Mouse (Mus musculus) skeletal muscle tissue, postnatal 0 days (tissue): ENCODE data around the gene Vegfb. TPM values are rescaled to one million over a fixed set of nuclear protein-coding genes. Genes with fewer than 3 reads are reported as not detected.

Experiments
- polyA plus RNA-seq: library from polyadenylated mRNA; unstranded; fragments of >200 nt; fragmentation: Nextera tagmentation; extraction: Ambion mirVana; gene quantifications from 2 replicates; pipeline ENCODE4 v1.2.1, GENCODE M21; 2015

Vegfb gene
- polyA plus RNA-seq = 63.3 and 74.3 TPM in 2 replicates

DNA sequence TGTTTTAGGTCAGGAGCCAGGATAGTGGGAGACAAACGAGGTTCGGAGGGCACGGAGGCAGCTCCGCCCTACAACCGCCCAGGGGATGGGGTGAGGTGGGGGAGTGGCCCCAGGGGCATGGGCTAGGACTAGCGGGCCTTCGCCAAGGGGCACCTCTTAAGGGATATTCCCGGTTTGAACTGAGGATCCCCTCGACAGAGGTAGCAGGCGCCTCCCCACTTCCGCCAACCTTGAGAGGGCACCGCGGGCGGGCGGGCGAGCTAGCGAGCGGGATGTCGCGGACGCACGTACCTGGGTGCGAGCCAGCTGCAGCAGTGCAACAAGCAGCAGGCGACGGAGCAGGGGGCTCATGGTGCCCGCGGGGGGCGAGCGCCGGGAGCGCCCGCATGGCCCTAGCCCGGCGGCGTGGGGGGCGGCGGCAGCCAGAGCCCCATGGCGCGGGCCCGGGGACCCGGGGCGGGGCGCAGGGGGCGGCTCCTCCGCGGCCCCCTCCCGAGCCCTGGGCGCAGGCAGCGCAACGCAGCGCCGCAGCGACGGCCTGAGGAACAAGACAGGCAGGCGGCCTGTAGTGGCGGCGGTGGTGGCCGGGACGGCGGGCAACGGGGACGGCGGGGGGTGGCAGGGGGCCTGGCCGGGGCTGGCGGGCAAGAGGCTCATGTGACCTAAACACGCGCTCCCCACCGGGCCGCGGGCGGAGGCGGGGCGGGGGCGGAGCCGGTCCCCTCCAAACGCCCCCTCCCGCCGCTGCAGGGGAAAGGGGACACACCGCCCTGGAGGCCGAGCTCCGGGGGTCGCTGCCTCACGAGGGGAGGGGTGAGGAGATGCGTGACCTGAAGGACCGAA is at the start of gene Vegfb:
TSS of gene Vegfb (minus strand) at position 591 of the 843 bp plus-strand sequence.

DNA sequence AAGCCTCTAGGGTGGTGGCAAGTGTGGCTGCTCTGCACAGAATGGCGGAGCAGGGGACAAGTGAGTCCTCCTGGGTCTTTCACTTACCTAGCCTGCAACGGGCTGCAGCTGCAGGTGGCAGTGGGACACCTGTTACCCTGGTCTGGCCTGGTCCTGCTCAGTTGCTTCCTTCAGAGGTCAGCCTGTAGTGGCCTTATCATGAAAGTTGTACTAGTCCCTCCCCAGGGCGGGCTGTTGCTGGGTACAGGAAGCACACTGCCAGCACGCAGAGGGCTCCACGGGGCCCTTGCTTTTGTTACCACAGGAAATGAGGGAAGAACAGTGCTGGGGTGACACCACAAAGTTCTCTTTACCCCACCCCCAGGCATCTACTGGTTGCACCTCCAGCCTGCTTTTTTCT is 31.7 kb upstream of the Vegfb start, which contains the start of gene Fermt3:
TSS of gene Fermt3 (minus strand) at position 279 of the 400 bp plus-strand sequence.

DNA sequence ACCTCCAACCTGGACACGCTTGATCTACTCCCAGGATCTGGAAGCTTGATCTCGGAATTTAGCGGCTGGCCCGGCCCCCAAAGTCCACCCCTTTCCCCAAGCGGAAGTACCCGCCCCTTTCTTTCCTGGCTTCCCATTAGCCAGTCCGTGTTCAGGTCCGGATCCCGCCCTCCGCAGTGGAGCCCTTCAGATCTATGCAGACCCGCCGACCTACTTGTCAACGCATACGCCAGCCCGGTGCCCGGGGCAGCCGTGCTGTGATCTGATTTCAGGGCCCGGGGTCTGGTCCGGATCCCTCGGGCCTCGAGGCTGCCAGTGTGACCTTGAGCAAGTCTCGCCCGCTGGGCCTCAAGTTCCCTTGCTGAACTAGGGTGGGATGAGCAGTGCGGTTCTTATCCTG is 8.6 kb upstream of the Vegfb start, which contains the start of the genes Nudt22 and Trpt1:
TSS of gene Nudt22 (minus strand) at position 112 of the 400 bp plus-strand sequence.
TSS of gene Trpt1 (plus strand) at position 126 of the 400 bp plus-strand sequence.

DNA sequence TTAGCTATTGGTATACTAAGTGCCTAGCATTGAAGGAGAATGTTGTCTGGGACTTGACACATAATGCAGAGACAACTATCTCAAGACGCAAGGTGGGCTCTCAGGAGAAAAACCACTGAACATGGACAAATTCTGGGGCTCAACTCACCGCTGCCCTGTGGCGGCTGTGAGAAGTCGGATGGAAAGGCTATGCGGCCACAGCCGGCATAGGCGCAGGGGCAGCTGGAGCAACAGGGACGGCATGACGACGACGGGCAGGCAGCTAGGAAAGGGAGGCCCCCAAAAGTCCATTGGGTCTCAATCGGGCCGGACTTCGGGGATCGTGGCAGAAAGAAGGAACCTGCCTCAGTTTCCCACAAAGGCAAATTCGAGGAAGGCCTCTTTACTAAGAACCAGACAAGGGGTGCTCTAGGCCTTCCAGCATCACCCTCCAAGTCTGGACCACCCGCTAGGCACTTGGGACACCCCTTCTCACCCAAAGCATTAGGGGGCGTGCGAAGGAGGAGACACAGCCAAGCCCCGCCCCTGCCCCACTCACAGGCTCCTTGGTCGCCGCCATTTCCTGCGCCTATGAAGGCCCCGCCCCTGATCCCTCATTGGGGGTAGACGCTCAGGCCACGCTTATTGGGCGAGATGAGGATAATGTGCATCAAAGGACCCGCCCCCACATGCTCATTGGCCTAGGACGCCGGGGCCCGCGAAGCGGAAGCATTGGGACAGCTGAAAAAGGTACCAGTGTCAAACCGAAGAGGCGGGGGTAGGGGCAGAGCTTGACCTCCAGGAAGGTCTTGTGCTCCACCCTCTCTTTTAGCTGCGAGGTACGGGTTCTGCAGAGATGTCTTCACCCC is 4.8 kb upstream of the Vegfb start, which contains the start of gene Dnajc4:
TSS of gene Dnajc4 (minus strand) at position 562 of the 848 bp plus-strand sequence.

DNA sequence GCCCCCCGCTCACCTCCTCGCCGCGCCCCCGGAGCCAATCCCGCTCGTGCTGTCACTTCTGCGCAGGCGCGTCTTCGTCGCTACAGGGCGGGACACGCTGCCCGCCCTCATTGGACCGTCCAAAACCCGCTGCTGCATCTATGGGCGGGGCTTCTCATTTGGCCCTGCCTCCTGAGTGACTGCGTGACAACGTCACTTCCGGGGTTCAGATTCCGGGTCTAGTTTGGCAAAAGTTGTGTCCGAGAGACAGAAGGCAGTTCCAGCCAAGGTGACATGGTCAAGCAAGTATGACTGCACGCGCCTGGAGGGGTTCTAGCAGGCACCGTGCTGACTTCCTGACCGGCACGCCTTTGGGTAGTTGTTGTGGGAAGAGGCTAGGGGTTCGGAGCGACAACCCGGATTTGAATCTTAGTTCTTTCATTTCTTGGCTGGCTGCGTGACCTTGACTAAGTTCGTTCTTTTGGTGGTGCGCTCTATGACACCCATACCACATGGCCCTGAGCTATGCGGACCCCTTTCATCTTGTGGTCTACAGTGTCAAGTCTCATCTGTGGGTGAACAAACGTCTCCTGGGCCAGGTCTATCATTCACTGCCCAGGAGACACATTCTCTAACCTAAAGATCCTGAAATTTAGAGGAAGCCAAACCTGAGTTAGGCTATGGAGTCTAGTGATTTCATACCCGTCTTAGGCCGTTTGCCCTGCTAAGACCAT is 6.9 kb downstream of the Vegfb start, which contains the start of gene Fkbp2:
TSS of gene Fkbp2 (minus strand) at position 121 of the 713 bp plus-strand sequence.

DNA sequence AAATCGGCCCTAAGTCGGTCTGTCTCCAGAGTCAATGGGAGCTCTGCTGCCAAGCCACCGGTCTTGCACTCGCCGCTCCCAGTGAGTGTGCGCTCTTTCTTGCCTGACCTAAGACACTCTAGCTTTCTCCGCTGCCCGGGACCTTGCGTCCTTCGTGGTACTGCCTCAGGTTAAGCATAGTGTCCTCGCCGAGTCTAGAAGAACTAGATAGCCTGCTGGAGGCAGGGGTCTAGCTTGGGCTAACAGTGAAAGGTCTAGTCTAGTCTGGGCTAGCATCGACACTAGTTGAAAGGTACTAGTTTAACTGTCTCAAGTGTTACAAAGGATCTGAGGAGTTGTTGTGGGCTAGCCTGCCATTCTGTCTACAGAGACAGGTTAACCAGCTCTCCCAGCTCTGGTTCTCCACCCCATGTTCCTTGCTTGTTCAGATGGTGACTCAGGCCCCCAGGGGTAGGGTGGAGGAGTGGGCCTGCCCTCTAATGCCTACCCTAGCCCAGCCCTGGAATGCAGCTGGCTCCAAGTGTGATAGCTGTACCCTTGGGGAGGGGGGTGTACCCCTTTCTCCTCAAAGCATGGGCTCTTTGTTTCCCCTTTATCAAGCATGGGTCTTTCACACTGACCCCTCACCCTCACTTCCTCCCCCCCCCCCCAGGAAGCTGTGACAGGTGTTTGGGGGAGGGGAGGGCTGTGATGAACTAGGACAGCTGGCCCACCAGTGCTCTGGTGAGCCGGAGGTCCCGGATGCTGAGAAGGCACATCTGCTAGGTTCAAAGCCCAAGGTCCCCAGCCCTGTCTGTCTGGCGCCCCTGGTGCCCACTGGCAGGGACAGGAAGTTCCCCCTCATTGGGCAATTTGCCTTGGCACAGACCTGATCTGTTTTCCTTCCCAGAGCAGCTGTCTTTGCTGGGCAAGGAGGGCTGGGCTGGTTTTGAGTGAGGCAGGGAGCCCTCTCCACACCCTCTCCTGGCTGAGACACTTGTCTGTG is 11.6 kb downstream of the Vegfb start, which contains the start of gene Plcb3:
TSS of gene Plcb3 (minus strand) at position 934 of the 985 bp plus-strand sequence.

DNA sequence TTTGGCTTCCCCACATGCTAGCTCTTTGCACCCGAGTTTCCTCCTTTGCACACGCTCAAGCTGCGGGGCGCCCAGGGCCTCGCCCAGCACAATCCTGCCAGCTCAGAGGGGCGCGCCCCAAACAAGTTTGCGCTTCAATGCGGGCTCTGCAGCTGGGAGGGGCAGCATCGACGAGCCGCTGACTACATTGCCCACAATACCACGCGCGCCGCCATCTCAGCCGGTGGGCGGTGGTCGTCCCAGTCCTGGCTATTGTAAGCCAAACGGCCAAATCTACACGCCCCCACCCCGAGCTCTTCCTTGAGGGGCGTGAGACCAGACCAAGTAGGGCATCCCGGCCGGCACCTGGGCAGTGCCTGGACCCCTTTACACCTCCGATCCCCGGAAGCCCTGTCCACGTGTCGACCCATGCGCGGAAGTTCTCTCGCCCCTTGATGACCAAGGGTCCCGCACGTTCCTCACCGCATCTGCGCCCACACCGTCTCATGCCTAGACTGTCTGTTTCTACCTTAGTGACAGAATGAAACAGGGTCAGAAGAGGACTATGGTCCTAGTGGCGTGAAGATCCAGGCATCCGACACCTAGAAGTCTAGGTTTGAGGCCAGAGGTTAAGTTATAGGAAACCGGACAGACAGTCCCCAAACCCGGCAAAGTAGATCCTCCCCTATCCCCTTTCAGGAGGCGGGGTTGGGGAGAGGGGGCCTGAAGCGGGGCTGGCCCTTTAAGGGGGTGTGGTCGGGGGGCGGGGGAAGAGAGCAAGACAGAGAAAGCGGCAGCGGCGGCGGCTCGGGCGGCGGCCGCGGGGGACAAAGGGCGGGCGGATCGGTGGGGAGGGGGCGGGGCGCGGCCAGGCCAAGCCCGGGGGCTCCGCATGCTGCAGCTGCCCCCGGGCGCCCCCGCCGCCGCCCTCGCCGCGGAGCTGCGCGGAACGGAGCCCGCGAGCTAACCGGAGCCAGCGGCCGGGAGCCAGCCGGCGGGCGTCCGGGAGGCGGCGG is 12.9 kb downstream of the Vegfb start, which contains the start of gene Ppp1r14b:
TSS of gene Ppp1r14b (plus strand) at position 758 of the 995 bp plus-strand sequence.

DNA sequence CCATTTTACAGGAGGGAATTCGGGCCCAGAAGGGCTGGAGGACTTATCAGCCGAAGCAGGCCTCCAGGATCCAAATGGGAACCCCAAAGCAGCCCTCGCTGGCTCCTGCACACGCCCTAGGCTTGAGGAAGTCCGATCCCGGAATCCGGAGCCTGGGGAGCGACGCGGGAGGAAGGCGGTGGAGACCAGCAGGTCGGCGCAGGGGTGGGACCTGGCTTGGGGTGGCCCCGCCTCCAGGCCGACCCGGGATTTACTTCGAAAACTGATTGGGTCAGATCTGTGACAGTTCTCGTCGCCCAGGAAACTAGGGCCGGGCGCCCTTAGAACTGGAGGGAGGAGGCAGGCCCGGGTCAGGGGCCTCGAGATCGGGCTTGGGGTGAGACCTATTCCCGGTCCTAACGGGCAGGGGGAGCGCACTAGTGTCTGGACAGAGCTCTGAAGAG is 45.2 kb downstream of the Vegfb start, which contains the start of gene Gpr137:
TSS of gene Gpr137 (minus strand) at position 232 of the 443 bp plus-strand sequence.

DNA sequence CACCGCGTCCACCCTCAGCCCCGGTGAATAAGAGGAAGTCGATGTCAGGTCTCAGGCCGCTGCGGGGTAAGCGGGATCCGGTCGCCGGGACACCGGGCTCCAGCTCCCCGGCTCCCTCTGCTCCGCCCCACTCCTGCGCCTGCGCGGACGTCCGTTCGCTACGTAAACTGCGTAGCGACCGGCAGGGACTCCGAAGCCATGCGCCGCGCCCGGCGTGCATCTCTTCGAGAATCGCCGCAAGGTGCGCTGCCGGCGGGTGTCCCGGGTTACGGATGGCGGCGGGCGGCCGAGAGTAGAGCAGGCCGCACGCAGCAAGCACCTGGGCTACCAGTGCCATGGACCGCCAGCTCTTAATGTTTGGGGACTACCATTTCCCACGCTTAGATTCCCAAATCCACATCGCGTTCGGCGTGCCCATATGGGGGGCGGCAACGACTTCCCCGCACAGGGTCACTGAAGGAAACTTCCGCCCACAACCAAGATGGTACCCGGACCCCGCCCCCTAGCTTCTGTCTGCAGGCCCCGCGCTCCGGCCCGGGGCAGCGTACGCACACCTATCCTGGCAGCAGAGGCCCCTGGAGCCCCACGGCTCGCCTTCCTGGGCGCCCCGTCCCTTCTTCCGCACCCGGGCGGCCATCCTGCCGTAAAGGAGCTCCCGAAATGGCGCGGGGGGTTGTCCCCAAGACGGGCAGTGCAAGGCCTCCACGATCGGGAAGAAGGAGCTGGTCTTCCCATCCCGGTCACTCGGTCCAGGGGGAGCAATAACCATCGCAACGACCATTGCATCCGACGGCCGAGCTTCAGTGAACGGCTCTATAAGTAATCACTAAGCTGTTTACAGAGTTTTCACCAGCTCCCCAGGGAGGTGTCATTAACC is 45.8 kb downstream of the Vegfb start, which contains the start of gene Bad:
TSS of gene Bad (plus strand) at position 490 of the 877 bp plus-strand sequence.

DNA sequence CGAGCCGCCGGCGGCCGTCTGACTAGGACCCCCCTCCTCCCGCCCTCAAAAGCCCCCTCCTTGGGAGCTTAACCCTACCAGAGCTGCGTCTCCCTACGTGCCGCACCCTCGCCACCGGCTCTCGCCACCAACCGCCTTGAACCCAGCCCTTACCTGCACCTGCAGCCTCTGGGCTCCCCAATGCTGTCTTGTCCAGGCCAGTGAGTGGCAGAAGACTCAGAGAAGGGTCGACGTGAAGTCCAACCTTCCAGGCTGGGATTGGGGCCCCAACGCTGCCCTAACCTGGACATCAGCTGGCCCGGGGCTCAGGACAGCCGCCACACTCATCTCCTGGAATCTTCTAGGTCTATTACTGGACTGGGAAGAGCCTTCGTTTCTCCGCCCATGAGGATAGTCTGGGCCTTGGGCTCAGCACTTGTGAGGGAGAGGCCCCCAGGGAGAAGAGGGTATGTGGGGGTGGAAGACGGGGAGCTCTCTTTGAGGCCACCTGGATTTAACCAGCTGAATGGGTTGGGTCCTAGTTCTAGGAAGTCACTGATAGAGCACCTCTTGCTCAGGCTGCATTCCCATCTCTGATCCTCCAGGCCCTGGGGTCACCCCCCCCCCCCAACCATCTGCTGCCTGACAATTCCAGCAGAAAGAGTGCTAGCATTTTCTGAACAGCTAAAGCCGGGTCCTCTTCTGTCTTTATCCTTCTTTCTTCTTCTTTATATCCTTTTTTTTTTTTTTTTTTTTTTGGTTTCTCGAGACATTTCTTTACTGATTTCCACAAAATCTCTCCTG is 53.1 kb downstream of the Vegfb start, which contains the start of gene Kcnk4:
TSS of gene Kcnk4 (minus strand) at position 321 of the 783 bp plus-strand sequence.

Other genes starting within 250 kb of the Vegfb start
- 9.7 and 12.5 TPM in 2 replicates for gene Rps6ka4, start 147.0 kb downstream of the Vegfb start, polyA plus RNA-seq
- 0.45 and 0.83 TPM in 2 replicates for gene Ccdc88b, start 129.4 kb downstream of the Vegfb start, polyA plus RNA-seq
- 70.4 and 71.1 TPM in 2 replicates for gene Trmt112, start 78.0 kb downstream of the Vegfb start, polyA plus RNA-seq
- 261 and 306 TPM in 2 replicates for gene Prdx5, start 77.5 kb downstream of the Vegfb start, polyA plus RNA-seq
- gene Esrra, start 65.8 kb downstream of the Vegfb start, polyA plus RNA-seq = 23.7 and 29.3 TPM in 2 replicates
- 0.65 and 1.4 TPM in 2 replicates for gene Catsperz, start 62.3 kb downstream of the Vegfb start, polyA plus RNA-seq
- gene Kcnk4, start 53.1 kb downstream of the Vegfb start, polyA plus RNA-seq = 0.33 and 0.69 TPM in 2 replicates
- gene Bad, start 45.8 kb downstream of the Vegfb start, polyA plus RNA-seq = 48.6 and 62.8 TPM in 2 replicates
- gene Gpr137, start 45.2 kb downstream of the Vegfb start, polyA plus RNA-seq = 10.3 and 14.8 TPM in 2 replicates
- 280 and 291 TPM in 2 replicates for gene Ppp1r14b, start 12.7 kb downstream of the Vegfb start, polyA plus RNA-seq
- gene Plcb3, start 11.2 kb downstream of the Vegfb start, polyA plus RNA-seq = 8.8 and 10.0 TPM in 2 replicates
- 58.1 and 77.3 TPM in 2 replicates for gene Fkbp2, start 7.2 kb downstream of the Vegfb start, polyA plus RNA-seq
- 35.8 and 41.0 TPM in 2 replicates for gene Dnajc4, start 4.9 kb upstream of the Vegfb start, polyA plus RNA-seq
- gene Nudt22, start 8.5 kb upstream of the Vegfb start, polyA plus RNA-seq = 30.7 and 37.3 TPM in 2 replicates
- gene Trpt1, start 8.5 kb upstream of the Vegfb start, polyA plus RNA-seq = 20.1 and 20.2 TPM in 2 replicates
- 6.2 and 9.5 TPM in 2 replicates for gene Fermt3, start 31.8 kb upstream of the Vegfb start, polyA plus RNA-seq
- gene Stip1, start 52.3 kb upstream of the Vegfb start, polyA plus RNA-seq = 83.4 and 97.1 TPM in 2 replicates
- 223 and 246 TPM in 2 replicates for gene Macrod1, start 69.2 kb upstream of the Vegfb start, polyA plus RNA-seq
- gene Flrt1, start 118.1 kb upstream of the Vegfb start, polyA plus RNA-seq = 0.38 and 0.54 TPM in 2 replicates
- 85.7 and 86.1 TPM in 2 replicates for gene Otub1, start 218.7 kb upstream of the Vegfb start, polyA plus RNA-seq
- 1,320 and 1,374 TPM in 2 replicates for gene Cox8a, start 230.0 kb upstream of the Vegfb start, polyA plus RNA-seq